Mouse (Mus musculus) splenic B cell, adult 2 months (primary cell): ENCODE measurements around the gene Abca7.
"Not testable (repeated sequence)": the region's sequence is repeated elsewhere in the genome, so short reads cannot be mapped to it uniquely, and the experiment has no call there.

Experiments used
- DNase-seq: peaks from one replicate; pipeline ENCODE4 v3.0.0-alpha.2; 2011; ENCODE audit warnings: low read depth, low spot score
- H3K27me3 ChIP-seq: 2 replicates; pipeline ENCODE4 v1.6.1; 2012; ENCODE audit warnings: mild to moderate bottlenecking, low read length, moderate library complexity, mixed read lengths; ENCODE audit not compliant: control insufficient read depth, poor library complexity, insufficient read depth, severe bottlenecking
- H3K36me3 ChIP-seq: 2 replicates; pipeline ENCODE4 v1.6.1; 2012; ENCODE audit warnings: mild to moderate bottlenecking, low read length, moderate library complexity, mixed read lengths; ENCODE audit not compliant: control insufficient read depth, poor library complexity, insufficient read depth, severe bottlenecking

The Abca7 gene

DNA sequence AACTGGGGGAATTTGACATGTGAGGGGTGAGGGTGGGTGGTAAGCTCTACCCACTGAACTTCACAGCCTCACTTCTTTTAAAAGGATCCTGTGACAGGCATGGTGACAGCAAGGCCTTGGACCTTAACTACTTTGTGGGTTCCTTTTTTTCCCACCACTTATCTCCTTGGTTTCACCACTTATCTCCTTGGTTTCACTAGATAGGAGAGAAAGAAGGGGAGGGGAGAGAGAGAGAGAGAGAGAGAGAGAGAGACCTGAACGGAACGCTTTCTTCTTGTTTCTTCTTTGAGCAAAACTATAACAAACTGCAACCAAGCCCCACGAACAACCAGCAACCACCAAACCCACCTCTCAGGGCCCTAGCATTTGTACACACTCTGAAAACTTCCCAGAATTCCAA is 52.5 kb downstream of the Abca7 start:
- Histone ChIP-seq H3K36me3 (no peaks in the 10 kb centered on the region), H3K27me3 (no peaks in the 10 kb centered on the region)
- DNase-seq: no peak

DNA sequence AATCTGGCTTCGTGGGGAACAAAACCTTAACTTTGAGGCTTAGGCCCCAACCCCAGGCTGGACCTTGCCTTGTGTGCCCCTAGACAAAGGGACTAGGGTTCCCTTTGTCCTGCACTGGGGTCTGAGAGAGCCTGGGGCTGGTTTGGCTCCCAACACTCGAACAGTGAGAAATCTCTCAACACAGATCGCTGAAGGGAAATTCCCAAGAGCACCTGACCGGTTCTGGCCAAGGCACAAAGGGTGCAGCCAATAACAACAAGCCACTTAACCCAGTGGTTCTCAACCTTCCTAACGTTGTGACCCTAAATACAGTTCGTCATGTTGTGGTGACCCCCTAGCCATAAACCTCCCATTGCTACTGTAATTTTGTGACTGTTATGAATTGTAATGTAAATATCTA is 54.0 kb downstream of the Abca7 start:
- peak; percentile 35 for DNase-seq
- H3K36me3 ChIP-seq: no peaks in the 10 kb centered on the region
- no peaks in the 10 kb centered on the region for H3K27me3 ChIP-seq

GRCm38 (mm10) chr10:80050885-80051617 is 54.8 kb downstream of the Abca7 start:
- no peak for DNase-seq
- no peaks in the 10 kb centered on the region; the same call in 1 of the 2 replicates for H3K36me3 ChIP-seq

GRCm38 (mm10) chr10:80051618-80052373 is 55.5 kb downstream of the Abca7 start:
- no peaks in the 10 kb centered on the region; the same call in 1 of the 2 replicates for H3K36me3 ChIP-seq
- no peaks in the 10 kb centered on the region for H3K27me3 ChIP-seq
- peak; percentile 44 for DNase-seq

More at GRCm38 (mm10) chr10:80050885-80051617, 54.8 kb downstream of the Abca7 start:
- no peaks in the 10 kb centered on the region for H3K27me3 ChIP-seq

DNA sequence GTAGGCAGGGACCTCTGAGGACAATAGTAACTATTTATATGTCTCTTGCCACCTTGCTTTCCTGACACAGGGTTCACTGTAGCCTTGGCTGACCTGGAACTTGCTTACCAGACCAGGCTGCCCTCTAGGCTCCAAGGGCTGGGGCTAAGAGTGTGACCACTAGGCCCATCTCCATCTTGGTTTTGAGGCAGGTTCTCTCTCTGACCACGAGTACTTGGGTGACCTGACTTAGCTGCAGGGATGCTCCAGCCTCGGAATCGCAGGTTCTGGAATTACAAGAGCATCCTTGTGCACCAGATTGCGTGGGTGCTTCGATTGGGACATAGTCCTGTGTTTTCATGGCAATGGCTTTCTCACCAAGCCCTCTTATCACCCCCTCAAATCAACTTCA is 56.1 kb downstream of the Abca7 start:
- H3K27me3 ChIP-seq: no peaks in the 10 kb centered on the region
- peaks cover 3% of the 10 kb centered on the region; the same call in 1 of the 2 replicates for H3K36me3 ChIP-seq
- no peak for DNase-seq

DNA sequence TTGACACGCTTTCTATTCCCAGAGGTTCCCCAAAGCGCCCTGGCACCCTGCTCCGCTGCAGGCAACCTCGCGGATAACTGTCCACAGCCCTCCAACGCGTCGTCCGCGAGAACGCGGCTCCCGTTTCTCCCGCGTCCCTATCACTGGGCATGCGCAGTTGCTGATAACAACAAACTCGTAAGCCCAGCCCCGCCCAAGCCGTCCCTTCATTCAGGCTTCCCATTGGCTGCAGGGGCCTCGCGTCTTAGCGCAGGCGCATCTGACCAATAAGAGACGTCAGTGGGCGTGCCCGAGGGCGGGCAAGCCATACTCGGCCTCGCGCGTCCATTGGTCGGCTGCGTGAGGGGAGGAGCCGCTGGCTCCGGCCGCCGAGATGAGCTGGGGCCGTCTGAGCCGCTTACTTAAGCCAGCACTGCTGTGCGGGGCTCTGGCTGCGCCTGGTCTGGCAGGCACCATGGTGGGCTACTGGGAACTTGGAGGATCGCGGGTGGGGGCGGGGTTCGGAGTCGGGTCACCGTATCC is 57.0 kb downstream of the Abca7 start:
- DNase-seq: peak; percentile 100
- peaks cover 5% of the 10 kb centered on the region; the same call in 1 of the 2 replicates for H3K36me3 ChIP-seq

GRCm38 (mm10) chr10:80053831-80054815 is 57.8 kb downstream of the Abca7 start:
- peaks cover 7% of the 10 kb centered on the region; the same call in 1 of the 2 replicates for H3K36me3 ChIP-seq
- H3K27me3 ChIP-seq: no peaks in the 10 kb centered on the region
- peak; percentile 50 for DNase-seq

More for the DNA sequence above, 57.0 kb downstream of the Abca7 start:
- H3K27me3 ChIP-seq: no peaks in the 10 kb centered on the region

GRCm38 (mm10) chr10:80054911-80055310 is 58.6 kb downstream of the Abca7 start:
- not testable (repeated sequence) for DNase-seq, H3K27me3 ChIP-seq
- H3K36me3 ChIP-seq: peaks cover 14% of the 10 kb centered on the region

DNA sequence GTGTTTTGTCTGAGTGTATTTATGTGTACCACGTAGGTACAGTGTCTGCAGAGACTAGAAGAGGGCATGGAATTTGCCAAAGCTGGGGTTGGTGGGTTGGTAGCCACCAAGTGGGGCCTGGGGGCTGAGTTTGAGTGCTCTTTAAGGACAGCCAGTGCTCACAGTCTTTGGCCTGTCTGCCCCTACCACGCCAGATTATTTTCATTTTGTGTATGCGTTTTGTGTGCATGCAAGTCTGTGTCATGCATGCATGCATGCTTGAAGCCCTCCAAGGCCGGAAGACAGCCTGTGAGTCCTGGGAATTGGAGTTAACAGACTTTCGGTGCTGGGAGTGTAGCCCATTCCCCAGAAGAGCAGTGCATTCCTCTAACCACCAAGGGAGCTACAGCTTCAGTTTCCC is 59.1 kb downstream of the Abca7 start:
- DNase-seq: no peak
- peaks cover 14% of the 10 kb centered on the region for H3K36me3 ChIP-seq
- no peaks in the 10 kb centered on the region for H3K27me3 ChIP-seq

DNA sequence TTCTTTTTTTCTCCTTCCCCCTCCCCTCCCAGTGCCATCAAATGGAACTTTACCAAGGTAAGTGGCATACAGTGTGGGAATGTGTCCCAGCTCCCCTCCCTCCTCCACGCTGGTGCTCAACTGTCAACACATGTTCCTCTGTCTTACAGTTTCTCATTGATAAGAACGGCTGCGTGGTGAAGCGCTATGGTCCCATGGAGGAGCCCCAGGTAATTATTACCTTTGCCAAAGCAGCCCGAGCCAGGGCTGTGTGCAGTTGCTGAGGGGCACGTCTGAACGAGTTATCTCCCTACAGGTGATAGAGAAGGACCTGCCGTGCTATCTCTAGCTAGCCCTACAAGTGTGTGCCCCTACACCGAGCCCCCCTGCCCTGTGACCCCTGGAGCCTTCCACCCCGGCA is 59.6 kb downstream of the Abca7 start:
- H3K27me3 ChIP-seq: no peaks in the 10 kb centered on the region
- no peak for DNase-seq
- H3K36me3 ChIP-seq: peaks cover 14% of the 10 kb centered on the region

GRCm38 (mm10) chr10:80056506-80056905 is 60.2 kb downstream of the Abca7 start:
- no peak for DNase-seq
- peaks cover 18% of the 10 kb centered on the region for H3K36me3 ChIP-seq
- no peaks in the 10 kb centered on the region for H3K27me3 ChIP-seq

DNA sequence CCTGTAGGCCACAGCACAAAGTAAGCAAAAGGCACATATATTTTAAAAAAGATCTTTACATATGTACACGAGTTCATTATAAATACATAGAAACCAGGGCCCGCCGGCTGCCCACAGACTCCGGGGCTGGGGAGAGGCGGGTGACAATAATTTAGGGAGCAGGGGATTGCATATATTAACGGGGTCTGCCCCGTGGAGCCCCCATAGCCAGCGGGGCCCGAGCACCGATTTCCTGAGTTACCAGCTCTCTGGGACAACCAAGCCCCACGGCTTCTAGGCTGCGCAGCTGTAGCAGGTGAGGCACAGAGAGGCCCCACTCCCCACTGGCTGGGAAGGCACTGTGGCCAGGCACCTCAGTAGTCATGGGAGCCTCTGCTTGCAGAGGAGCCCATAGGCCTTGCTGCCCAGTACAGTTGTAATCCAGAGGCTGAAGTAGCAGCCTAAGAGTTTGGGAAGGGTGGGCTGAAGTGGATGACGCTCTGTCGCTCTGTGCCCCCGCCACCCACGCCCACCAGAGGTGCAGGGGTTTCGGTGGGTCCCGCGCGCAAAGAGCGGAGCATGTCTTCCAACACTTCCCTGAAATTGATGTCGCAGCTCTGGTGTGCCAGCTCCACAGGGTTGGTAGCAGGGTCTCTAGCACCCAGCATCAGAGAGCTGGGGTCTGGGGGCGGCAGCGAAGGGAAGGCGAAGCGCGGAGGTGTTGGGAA is 60.8 kb downstream of the Abca7 start:
- DNase-seq: no peak
- no peaks in the 10 kb centered on the region for H3K27me3 ChIP-seq
- H3K36me3 ChIP-seq: peaks cover 19% of the 10 kb centered on the region

- no peak for DNase-seq
- Histone ChIP-seq H3K36me3 (peaks cover 26% of the 10 kb centered on the region), H3K27me3 (no peaks in the 10 kb centered on the region)
These were observed 61.5 kb downstream of the Abca7 start for GRCm38 (mm10) chr10:80057683-80058326.
